Mouse (Mus musculus) cortical plate, adult 2 months (tissue): ENCODE data around the gene Med18. TPM values are rescaled to one million over a fixed set of nuclear protein-coding genes. Genes with fewer than 3 reads are reported as not detected.

Experiments used
- H3K27ac ChIP-seq: fragments of 200-500 bp; 2 replicates; pipeline ENCODE4 v1.5.1; 2012; ENCODE audit warnings: low read length, control low read depth, inconsistent platforms; ENCODE audit not compliant: insufficient read depth
- H3K4me1 ChIP-seq: fragments of 200-500 bp; 2 replicates; pipeline ENCODE4 v1.6.1; 2011; ENCODE audit warnings: low read length; ENCODE audit not compliant: control insufficient read depth, insufficient read depth
- H3K4me3 ChIP-seq: fragments of 200-500 bp; 2 replicates; pipeline ENCODE4 v1.5.1; 2011; ENCODE audit warnings: mild to moderate bottlenecking, low read length, control low read depth; ENCODE audit not compliant: insufficient read depth
- CTCF ChIP-seq: fragments of 200-500 bp; IDR thresholded peaks from 2 replicates; pipeline ENCODE4 v1.5.1; 2011; ENCODE audit warnings: mild to moderate bottlenecking, control low read depth, low read length; ENCODE audit not compliant: insufficient read depth; ENCODE audit errors: extremely low read depth
- POLR2A ChIP-seq: fragments of 200-500 bp; IDR thresholded peaks from 2 replicates; pipeline ENCODE4 v1.6.1; 2011; ENCODE audit warnings: mild to moderate bottlenecking, low read length, control low read depth; ENCODE audit not compliant: insufficient read depth; ENCODE audit errors: extremely low read depth
- polyA plus RNA-seq: library from polyadenylated mRNA; depleted of rRNA; stranded (reverse); fragments of >200 nt; gene quantifications from 2 replicates; pipeline ENCODE4 v1.2.3, GENCODE M21; 2012; rRNA removed

Med18 gene
- polyA plus RNA-seq, result 5.6 TPM in 2 replicates

- H3K4me1 ChIP-seq, result peaks cover 7% of the 10 kb centered on the region
- peak within 1 kb of the TSS; percentile 85 for H3K4me3 ChIP-seq
- peak; percentile 8; the same call in 1 of the 2 replicates for TF ChIP-seq CTCF
- peak; percentile 59; the same call in 1 of the 2 replicates for TF ChIP-seq POLR2A
- no peak within 1 kb of the TSS for H3K27ac ChIP-seq
These were observed at the start of gene Med18 for GRCm38 (mm10) chr4:132463430-132464254. Gene Med18 (minus strand): TSS chr4:132463921.

GRCm38 (mm10) chr4:132512080-132512479, 48.4 kb upstream of the Med18 start:
- no peak overlapping the region for H3K4me3 ChIP-seq
- no peak for TF ChIP-seq POLR2A
- TF ChIP-seq CTCF, result no peak
- no peak overlapping the region for H3K27ac ChIP-seq
- H3K4me1 ChIP-seq, result peaks cover 2% of the 10 kb centered on the region; the same call in 1 of the 2 replicates

- peaks cover 2% of the 10 kb centered on the region; the same call in 1 of the 2 replicates for H3K4me1 ChIP-seq
- H3K4me3 ChIP-seq, result peak within 1 kb of the TSS; percentile 90
- TF ChIP-seq POLR2A (peak; percentile 94), CTCF (no peak)
- H3K27ac ChIP-seq, result no peak within 1 kb of the TSS
These were observed 46.7 kb upstream of the Med18 start, which contains the start of gene Sesn2 for GRCm38 (mm10) chr4:132510352-132510798. Gene Sesn2 (minus strand): TSS chr4:132510501.

- TF ChIP-seq CTCF, result no peak
- peak; percentile 28; the same call in 1 of the 2 replicates for TF ChIP-seq POLR2A
These were observed 46.0 kb upstream of the Med18 start for GRCm38 (mm10) chr4:132509621-132510296.

GRCm38 (mm10) chr4:132507210-132507609, 43.5 kb upstream of the Med18 start:
- TF ChIP-seq CTCF (no peak), POLR2A (no peak)

More at GRCm38 (mm10) chr4:132509621-132510296, 46.0 kb upstream of the Med18 start:
- H3K27ac ChIP-seq, result no peak overlapping the region
- H3K4me1 ChIP-seq, result peaks cover 2% of the 10 kb centered on the region; the same call in 1 of the 2 replicates
- peak overlapping the region; percentile 90 for H3K4me3 ChIP-seq

GRCm38 (mm10) chr4:132506250-132506649, 42.5 kb upstream of the Med18 start:
- Histone ChIP-seq H3K4me3 (no peak overlapping the region), H3K4me1 (no peaks in the 10 kb centered on the region), H3K27ac (no peak overlapping the region)
- TF ChIP-seq POLR2A, result no peak
- TF ChIP-seq CTCF, result no peak

More at GRCm38 (mm10) chr4:132507210-132507609, 43.5 kb upstream of the Med18 start:
- no peak overlapping the region for H3K4me3 ChIP-seq
- H3K27ac ChIP-seq, result no peak overlapping the region
- no peaks in the 10 kb centered on the region for H3K4me1 ChIP-seq

GRCm38 (mm10) chr4:132505800-132506199, 42.1 kb upstream of the Med18 start:
- Histone ChIP-seq H3K4me1 (no peaks in the 10 kb centered on the region), H3K4me3 (no peak overlapping the region), H3K27ac (no peak overlapping the region)
- TF ChIP-seq CTCF (no peak), POLR2A (no peak)

GRCm38 (mm10) chr4:132505034-132505738, 41.5 kb upstream of the Med18 start:
- Histone ChIP-seq H3K4me3 (no peak overlapping the region), H3K27ac (no peak overlapping the region), H3K4me1 (no peaks in the 10 kb centered on the region)
- no peak for TF ChIP-seq CTCF
- TF ChIP-seq POLR2A, result no peak

- H3K4me3 ChIP-seq, result no peak overlapping the region
- TF ChIP-seq CTCF (no peak), POLR2A (no peak)
- H3K4me1 ChIP-seq, result no peaks in the 10 kb centered on the region
- H3K27ac ChIP-seq, result no peak overlapping the region
These were observed 39.6 kb upstream of the Med18 start for GRCm38 (mm10) chr4:132503344-132503743.
